Mouse (Mus musculus): ENCODE results near the gene Tmem30b.

GRCm38 (mm10) chr12:73525254-73525885, 20.8 kb downstream of the Tmem30b start:
- no peak for TF ChIP-seq POLR2A (IDR thresholded peaks at IDR 0.05; ENCODE audit: insufficient read depth, low read depth, low read length)
- no peak for TF ChIP-seq CTCF (IDR thresholded peaks at IDR 0.05; ENCODE audit: insufficient read depth, low read depth, low read length)
